Mouse (Mus musculus): ENCODE data around the gene Gpn2. TPM values are rescaled to one million over a fixed set of nuclear protein-coding genes. Genes with fewer than 3 reads are reported as not detected.

Gpn2 gene
- total and polyA plus RNA-seq, 2 experiments from 2014 or later: 8.6 to 8.9 TPM

GRCm38 (mm10) chr4:133625621-133626071, 41.5 kb downstream of the Gpn2 start:
- TF ChIP-seq CTCF (IDR thresholded peaks at IDR 0.05; ENCODE audit: low read depth) (no peak), EP300 (IDR thresholded peaks at IDR 0.05; ENCODE audit: low read depth) (no peak)
- Histone ChIP-seq H3K4me3 (ENCODE audit: low read depth, low read length) (no peak overlapping the region), H3K9me3 (replicated peaks; ENCODE audit: control insufficient read depth, low read length) (no peaks in the 10 kb centered on the region), H3K9ac (replicated peaks; ENCODE audit: low read depth, low read length) (no peak overlapping the region), H3K27me3 (ENCODE audit: control insufficient read depth, insufficient read depth, low read length) (no peaks in the 10 kb centered on the region), H3K4me2 (ENCODE audit: low read depth, low read length) (peak overlapping the region; percentile 6; the same call in 1 of the 2 replicates), H3K36me3 (replicated peaks; ENCODE audit: control insufficient read depth, insufficient read depth, low read length) (peaks cover 27% of the 10 kb centered on the region), H3K27ac (ENCODE audit: low read depth) (peak overlapping the region; percentile 86), H3K4me1 (ENCODE audit: control insufficient read depth, insufficient read depth) (no peaks in the 10 kb centered on the region)
- ATAC-seq (ENCODE audit: insufficient read depth, low read depth) (peak; percentile 71), DNase-seq (ENCODE audit: low spot score) (no peak)
- 42% methylated on average over 11 of the region's 11 CpGs for WGBS

DNA sequence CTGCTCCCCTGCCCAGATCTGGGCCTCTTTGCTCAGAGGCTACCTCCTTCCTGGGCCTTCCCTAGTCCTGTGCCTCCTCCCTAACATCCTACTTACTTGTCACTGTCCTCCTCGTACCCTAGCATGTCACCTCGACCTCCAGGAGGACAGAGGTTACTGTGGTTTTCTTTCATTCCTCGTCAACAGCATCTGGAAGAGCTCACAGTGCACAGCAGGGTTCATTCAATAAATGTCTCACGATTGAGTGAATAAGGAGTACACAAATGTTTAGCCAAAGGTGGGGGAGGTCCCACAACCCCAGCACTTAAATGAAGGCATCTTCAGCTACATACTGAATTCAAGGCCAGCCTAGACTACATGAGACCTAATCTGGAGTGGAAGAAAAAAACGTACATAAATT, 42.1 kb downstream of the Gpn2 start:
- H3K9me3 ChIP-seq (replicated peaks; ENCODE audit: control insufficient read depth, low read length): no peaks in the 10 kb centered on the region
- ATAC-seq (ENCODE audit: insufficient read depth, low read depth) (no peak), DNase-seq (ENCODE audit: low spot score) (no peak)
- no peak overlapping the region for H3K9ac ChIP-seq (replicated peaks; ENCODE audit: low read depth, low read length)
- H3K4me3 ChIP-seq (ENCODE audit: low read depth, low read length): no peak overlapping the region
- H3K36me3 ChIP-seq (replicated peaks; ENCODE audit: control insufficient read depth, insufficient read depth, low read length): peaks cover 27% of the 10 kb centered on the region
- H3K27me3 ChIP-seq (ENCODE audit: control insufficient read depth, insufficient read depth, low read length): no peaks in the 10 kb centered on the region
- no peak for TF ChIP-seq CTCF (IDR thresholded peaks at IDR 0.05; ENCODE audit: low read depth)
- TF ChIP-seq EP300 (IDR thresholded peaks at IDR 0.05; ENCODE audit: low read depth): no peak
- 0 out of 2 replicates have a peak overlapping the region, but pooled peaks have one; percentile 6 for H3K4me2 ChIP-seq (ENCODE audit: low read depth, low read length)
- 55% methylated on average over 5 of the region's 5 CpGs for WGBS
- H3K4me1 ChIP-seq (ENCODE audit: control insufficient read depth, insufficient read depth): no peaks in the 10 kb centered on the region
- H3K27ac ChIP-seq (ENCODE audit: low read depth): peak overlapping the region; percentile 86

DNA sequence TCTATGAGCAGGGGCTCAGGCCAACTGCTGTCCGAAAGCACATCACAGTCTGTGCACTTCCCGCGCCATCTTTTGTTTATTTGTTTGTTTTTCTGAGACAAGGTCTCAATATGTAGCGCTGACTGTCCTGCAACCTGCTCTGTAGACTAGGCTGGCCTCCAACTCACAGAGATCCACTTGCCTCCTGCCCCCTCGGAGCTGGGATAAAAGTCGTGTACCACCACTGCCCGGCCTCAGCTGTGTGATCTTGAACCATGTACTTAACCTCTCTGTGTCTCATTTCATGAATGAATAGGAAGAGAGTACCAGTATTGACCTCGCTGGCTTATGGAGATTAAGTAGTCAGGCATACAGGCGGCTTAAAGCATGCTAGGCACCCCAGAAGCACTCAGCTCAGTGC, 42.5 kb downstream of the Gpn2 start:
- Histone ChIP-seq H3K36me3 (replicated peaks; ENCODE audit: control insufficient read depth, insufficient read depth, low read length) (peaks cover 27% of the 10 kb centered on the region), H3K4me2 (ENCODE audit: low read depth, low read length) (no peak overlapping the region), H3K9ac (replicated peaks; ENCODE audit: low read depth, low read length) (no peak overlapping the region), H3K9me3 (replicated peaks; ENCODE audit: control insufficient read depth, low read length) (no peaks in the 10 kb centered on the region), H3K4me1 (ENCODE audit: control insufficient read depth, insufficient read depth) (no peaks in the 10 kb centered on the region), H3K27me3 (ENCODE audit: control insufficient read depth, insufficient read depth, low read length) (no peaks in the 10 kb centered on the region), H3K27ac (ENCODE audit: low read depth) (peak overlapping the region; percentile 86), H3K4me3 (ENCODE audit: low read depth, low read length) (no peak overlapping the region)
- 88% methylated on average over 9 of the region's 9 CpGs for whole genome bisulfite sequencing
- ATAC-seq (ENCODE audit: insufficient read depth, low read depth) (no peak), DNase-seq (ENCODE audit: low spot score) (no peak)
- no peak for TF ChIP-seq CTCF (IDR thresholded peaks at IDR 0.05; ENCODE audit: low read depth)
- no peak for TF ChIP-seq EP300 (IDR thresholded peaks at IDR 0.05; ENCODE audit: low read depth)

DNA sequence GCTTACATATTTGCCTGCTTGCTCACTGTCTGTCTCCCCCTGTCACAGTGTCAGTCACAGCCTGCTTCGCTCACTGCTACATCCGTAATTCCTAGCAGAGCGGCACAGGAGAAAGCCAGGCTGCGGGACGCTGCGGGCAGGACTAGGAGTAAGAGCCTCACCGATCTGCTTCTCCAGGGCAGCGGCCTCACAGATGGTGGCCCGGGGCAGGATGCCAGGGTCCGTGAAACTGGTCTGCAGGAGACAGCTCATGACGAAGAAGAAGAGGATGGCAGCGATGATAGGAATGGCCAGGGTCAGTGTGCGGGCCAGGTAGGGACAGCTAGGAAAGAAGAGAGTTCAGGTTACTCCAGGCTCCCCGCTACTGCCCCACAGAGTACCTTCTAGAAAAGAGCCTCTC, 42.9 kb downstream of the Gpn2 start:
- DNase-seq (ENCODE audit: low spot score): no peak
- 93% methylated on average over 14 of the region's 14 CpGs for WGBS
- Histone ChIP-seq H3K27ac (ENCODE audit: low read depth) (0 out of 2 replicates have a peak overlapping the region, but pooled peaks have one; percentile 86), H3K4me3 (ENCODE audit: low read depth, low read length) (no peak overlapping the region), H3K36me3 (replicated peaks; ENCODE audit: control insufficient read depth, insufficient read depth, low read length) (peaks cover 27% of the 10 kb centered on the region), H3K4me2 (ENCODE audit: low read depth, low read length) (no peak overlapping the region), H3K9me3 (replicated peaks; ENCODE audit: control insufficient read depth, low read length) (no peaks in the 10 kb centered on the region), H3K9ac (replicated peaks; ENCODE audit: low read depth, low read length) (no peak overlapping the region), H3K27me3 (ENCODE audit: control insufficient read depth, insufficient read depth, low read length) (no peaks in the 10 kb centered on the region), H3K4me1 (ENCODE audit: control insufficient read depth, insufficient read depth) (no peaks in the 10 kb centered on the region)
- no peak for ATAC-seq (ENCODE audit: insufficient read depth, low read depth)
- no peak for TF ChIP-seq CTCF (IDR thresholded peaks at IDR 0.05; ENCODE audit: low read depth)
- no peak for TF ChIP-seq EP300 (IDR thresholded peaks at IDR 0.05; ENCODE audit: low read depth)

GRCm38 (mm10) chr4:133628517-133628916, 44.4 kb downstream of the Gpn2 start:
- no peak for ATAC-seq (ENCODE audit: insufficient read depth, low read depth)
- H3K9me3 ChIP-seq (replicated peaks; ENCODE audit: control insufficient read depth, low read length): no peaks in the 10 kb centered on the region
- peaks cover 26% of the 10 kb centered on the region for H3K36me3 ChIP-seq (replicated peaks; ENCODE audit: control insufficient read depth, insufficient read depth, low read length)
- WGBS: 76% methylated on average over 2 of the region's 2 CpGs
- no peak overlapping the region for H3K4me3 ChIP-seq (ENCODE audit: low read depth, low read length)
- H3K4me1 ChIP-seq (ENCODE audit: control insufficient read depth, insufficient read depth): no peaks in the 10 kb centered on the region
- no peak for TF ChIP-seq EP300 (IDR thresholded peaks at IDR 0.05; ENCODE audit: low read depth)
- no peak for TF ChIP-seq CTCF (IDR thresholded peaks at IDR 0.05; ENCODE audit: low read depth)
- no peak overlapping the region for H3K4me2 ChIP-seq (ENCODE audit: low read depth, low read length)
- DNase-seq (ENCODE audit: low spot score): no peak
- H3K9ac ChIP-seq (replicated peaks; ENCODE audit: low read depth, low read length): no peak overlapping the region
- H3K27me3 ChIP-seq (ENCODE audit: control insufficient read depth, insufficient read depth, low read length): no peaks in the 10 kb centered on the region
- no peak overlapping the region for H3K27ac ChIP-seq (ENCODE audit: low read depth)

DNA sequence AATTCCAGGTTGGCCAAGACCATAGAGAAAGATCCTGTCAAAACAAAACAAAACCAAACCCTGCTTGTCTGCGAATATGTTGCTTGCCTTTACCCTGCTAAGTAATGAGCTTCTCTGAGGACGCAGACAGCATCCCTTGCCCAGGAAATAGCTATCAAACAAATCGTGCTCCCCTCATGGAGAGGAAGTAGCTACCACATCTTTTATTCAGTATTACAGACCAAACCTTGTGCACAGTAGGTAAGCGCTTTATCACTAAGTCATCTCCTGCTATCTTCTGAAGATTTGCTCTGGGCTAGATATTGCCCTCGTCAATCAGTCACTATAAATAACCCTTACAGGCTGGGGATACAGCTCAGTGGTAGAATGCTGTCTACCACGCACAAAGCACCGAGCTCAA, 45.0 kb downstream of the Gpn2 start:
- WGBS: 68% methylated on average over 7 of the region's 7 CpGs
- TF ChIP-seq EP300 (IDR thresholded peaks at IDR 0.05; ENCODE audit: low read depth) (no peak), CTCF (IDR thresholded peaks at IDR 0.05; ENCODE audit: low read depth) (no peak)

More for the DNA sequence above, 45.0 kb downstream of the Gpn2 start:
- DNase-seq (ENCODE audit: low spot score): no peak
- Histone ChIP-seq H3K4me1 (ENCODE audit: control insufficient read depth, insufficient read depth) (no peaks in the 10 kb centered on the region), H3K9ac (replicated peaks; ENCODE audit: low read depth, low read length) (no peak overlapping the region), H3K4me3 (ENCODE audit: low read depth, low read length) (no peak overlapping the region), H3K9me3 (replicated peaks; ENCODE audit: control insufficient read depth, low read length) (no peaks in the 10 kb centered on the region), H3K36me3 (replicated peaks; ENCODE audit: control insufficient read depth, insufficient read depth, low read length) (peaks cover 20% of the 10 kb centered on the region), H3K27ac (ENCODE audit: low read depth) (no peak overlapping the region), H3K4me2 (ENCODE audit: low read depth, low read length) (no peak overlapping the region), H3K27me3 (ENCODE audit: control insufficient read depth, insufficient read depth, low read length) (no peaks in the 10 kb centered on the region)
- ATAC-seq (ENCODE audit: insufficient read depth, low read depth): no peak

All from heart, postnatal 0 days (tissue).